ENCODE assay signal across 8 mouse cellular contexts in the genomic region with DNA sequence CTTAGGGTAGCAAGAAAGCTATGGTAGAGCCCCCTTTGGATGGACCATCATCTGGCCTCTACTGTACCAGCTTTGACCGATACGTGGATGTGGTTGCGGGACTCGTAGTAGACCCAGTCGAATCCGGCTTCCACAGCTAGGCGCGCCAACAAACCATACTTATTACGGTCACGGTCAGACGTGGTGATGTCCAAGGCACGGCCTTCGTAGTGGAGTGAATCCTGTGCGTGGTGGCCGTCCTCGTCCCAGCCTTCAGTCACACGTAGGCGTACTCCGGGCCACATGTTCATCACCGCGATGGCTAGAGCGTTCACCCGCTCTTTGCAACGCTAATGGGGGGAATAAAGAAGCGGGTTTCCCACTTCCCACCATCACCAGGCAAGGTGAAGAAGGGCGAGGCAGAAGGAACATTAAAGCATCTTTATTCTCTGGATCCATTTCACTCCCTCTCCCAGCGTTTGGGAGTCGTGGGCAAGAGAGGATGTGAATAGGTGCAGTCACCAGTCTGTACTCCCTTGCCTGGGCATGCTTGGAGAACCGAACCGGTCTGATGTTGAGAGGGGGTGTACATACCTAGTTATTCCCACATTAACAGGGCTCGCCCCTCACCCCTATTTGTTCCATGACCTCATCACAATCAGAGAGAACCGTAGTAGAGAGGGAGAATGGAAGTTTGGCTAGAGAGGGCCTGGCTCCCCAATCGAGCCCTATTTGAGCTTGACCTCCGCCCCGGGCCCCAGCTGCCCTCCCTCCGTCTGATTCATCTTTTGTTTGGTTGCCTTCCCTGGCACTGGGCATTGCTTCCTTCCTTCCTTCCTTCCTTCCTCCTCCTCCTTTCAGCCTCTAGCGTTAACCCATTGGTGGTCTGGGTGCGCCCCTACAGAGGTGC. TPM values are rescaled to one million over a fixed set of nuclear protein-coding genes. Genes with fewer than 3 reads are reported as not detected.
DNase-seq lines count a peak whose midpoint lies in the region; ATAC-seq and TF ChIP-seq lines count a peak whose summit lies in the region.

No protein-coding gene starts in this region.

- 2% methylated on average over 38 of the region's 38 CpGs for WGBS in hindbrain, embryonic 11.5 days
- WGBS in cerebellum, adult 2 months = 50% methylated on average over 38 of the region's 38 CpGs

- H3K4me3 ChIP-seq in bone marrow macrophage, adult 2 months (ENCODE audit: insufficient read depth, low read length) = peak overlapping the region; percentile 62
- peak overlapping the region; percentile 42 for H3K4me3 ChIP-seq in hindbrain, embryonic 11.5 days (ENCODE audit: low read depth, low read length)
- H3K4me3 ChIP-seq in cerebellum, adult 2 months (replicated peaks; ENCODE audit: insufficient read depth, low read depth, low read length) = no peak overlapping the region

- H3K27me3 ChIP-seq in hindbrain, embryonic 11.5 days (ENCODE audit: control insufficient read depth, insufficient read depth, low read length) = peaks cover 80% of the 10 kb centered on the region
- H3K27me3 ChIP-seq in cerebellum, adult 2 months (ENCODE audit: control insufficient read depth, insufficient read depth, low read length) = peaks cover 1% of the 10 kb centered on the region; the same call in 1 of the 2 replicates

- no peak for ATAC-seq in hindbrain, embryonic 11.5 days (ENCODE audit: low FRiP score)

- no peak overlapping the region for H3K27ac ChIP-seq in bone marrow macrophage, adult 2 months (ENCODE audit: insufficient read depth, low read depth, low read length)
- no peak overlapping the region for H3K27ac ChIP-seq in hindbrain, embryonic 11.5 days (ENCODE audit: low read depth, low read length)
- no peak overlapping the region for H3K27ac ChIP-seq in cerebellum, adult 2 months (ENCODE audit: insufficient read depth, low read length)

- peak overlapping the region; percentile 94 for H3K4me2 ChIP-seq in hindbrain, embryonic 11.5 days (replicated peaks; ENCODE audit: low read depth, low read length)

- peak; percentile 35 for DNase-seq in adrenal gland, postnatal 10 days
- DNase-seq in adrenal gland, adult 2 months = no peak
- DNase-seq in hindbrain, embryonic 11.5 days (ENCODE audit: low spot score) = peak; percentile 65
- peak; percentile 65 for DNase-seq in lung, postnatal 10 days
- DNase-seq in cerebellum, adult 2 months = no peak
- DNase-seq in cerebellum, adult 11-12 months = no peak
- no peak for DNase-seq in urinary bladder, adult 18-20 months (ENCODE audit: low spot score in 2 of 2)

- H3K36me3 ChIP-seq in hindbrain, embryonic 11.5 days (ENCODE audit: control insufficient read depth, insufficient read depth, low read length) = no peaks in the 10 kb centered on the region

- TF ChIP-seq POLR2A in bone marrow macrophage, adult 2 months (IDR thresholded peaks at IDR 0.05; ENCODE audit: borderline replicate concordance, low read depth, low read length) = no peak
- TF ChIP-seq POLR2A in cerebellum, adult 2 months (IDR thresholded peaks at IDR 0.05; ENCODE audit: borderline replicate concordance, insufficient read depth, low read length) = no peak

- H3K9me3 ChIP-seq in hindbrain, embryonic 11.5 days (ENCODE audit: control insufficient read depth, low read length) = no peaks in the 10 kb centered on the region

- peaks cover 2% of the 10 kb centered on the region; the same call in 1 of the 2 replicates for H3K4me1 ChIP-seq in bone marrow macrophage, adult 2 months (ENCODE audit: control insufficient read depth, insufficient read depth, low read length)
- H3K4me1 ChIP-seq in hindbrain, embryonic 11.5 days (replicated peaks; ENCODE audit: control insufficient read depth, insufficient read depth, low read length) = peaks cover 25% of the 10 kb centered on the region
- H3K4me1 ChIP-seq in cerebellum, adult 2 months (ENCODE audit: control insufficient read depth, insufficient read depth, low read length) = peaks cover 6% of the 10 kb centered on the region

- TF ChIP-seq CTCF in bone marrow macrophage, adult 2 months (IDR thresholded peaks at IDR 0.05; ENCODE audit: low read depth, low read length) = no peak
- TF ChIP-seq CTCF in cerebellum, adult 2 months (IDR thresholded peaks at IDR 0.05; ENCODE audit: borderline replicate concordance, insufficient read depth, low read depth, low read length) = no peak

- H3K9ac ChIP-seq in hindbrain, embryonic 11.5 days (ENCODE audit: low read depth, low read length) = peak overlapping the region; percentile 59; the same call in 1 of the 2 replicates

RNA-seq across cellular contexts. Expression of gene Rhebl1, which starts 0.7 kb away (rescaled TPM):
- 1 to 10 TPM; 2.6 to 4.5 TPM for total RNA-seq in adrenal gland, postnatal 10 days (2021)
- 1 to 10 TPM in 1 of 2 experiments, under 1 TPM in 1; 0.69 to 3.6 TPM for total RNA-seq in adrenal gland, adult 2 months (2021)
- 1.3 and 2.0 TPM in 2 replicates for polyA plus RNA-seq in adrenal gland, adult 2 months (2012; rRNA removed)
- polyA plus RNA-seq in bone marrow macrophage, adult 2 months (2012; ENCODE audit: insufficient read depth, insufficient read length, missing spikeins) = 9.8 and 11.8 TPM in 2 replicates
- 13.4 and 17.8 TPM in 2 replicates for polyA plus RNA-seq in hindbrain, embryonic 11.5 days (2014; fragmentation: Nextera tagmentation; extraction: Ambion mirVana)
- polyA plus RNA-seq in cerebellum, adult 2 months (2012; rRNA removed) = 18.7 and 19.8 TPM in 2 replicates

RNA-seq across cellular contexts. Expression of gene Dhh, which starts 3.4 kb away (rescaled TPM):
- total RNA-seq in adrenal gland, postnatal 10 days (2021) = 1 to 10 TPM; 2.6 to 3.2 TPM
- total RNA-seq in adrenal gland, adult 2 months (2021) = 1 to 10 TPM; 2.3 to 3.5 TPM
- polyA plus RNA-seq in adrenal gland, adult 2 months (2012; rRNA removed) = 3.1 and 3.8 TPM in 2 replicates
- polyA plus RNA-seq in bone marrow macrophage, adult 2 months (2012; ENCODE audit: insufficient read depth, insufficient read length, missing spikeins) = not detected in 2 replicates
- 0.56 and 0.68 TPM in 2 replicates for polyA plus RNA-seq in hindbrain, embryonic 11.5 days (2014; fragmentation: Nextera tagmentation; extraction: Ambion mirVana)
- polyA plus RNA-seq in cerebellum, adult 2 months (2012; rRNA removed) = 0.07 and 0.10 TPM in 2 replicates

RNA-seq across cellular contexts. Expression of gene Lmbr1l, which starts 23.0 kb away (rescaled TPM):
- total RNA-seq in adrenal gland, postnatal 10 days (2021) = 10 to 100 TPM; 17.7 to 27.7 TPM
- 10 to 100 TPM; 11.5 to 14.2 TPM for total RNA-seq in adrenal gland, adult 2 months (2021)
- 36.3 and 58.5 TPM in 2 replicates for polyA plus RNA-seq in adrenal gland, adult 2 months (2012; rRNA removed)
- polyA plus RNA-seq in bone marrow macrophage, adult 2 months (2012; ENCODE audit: insufficient read depth, insufficient read length, missing spikeins) = 22.0 and 25.7 TPM in 2 replicates
- polyA plus RNA-seq in hindbrain, embryonic 11.5 days (2014; fragmentation: Nextera tagmentation; extraction: Ambion mirVana) = 9.4 and 13.4 TPM in 2 replicates
- polyA plus RNA-seq in cerebellum, adult 2 months (2012; rRNA removed) = 37.5 and 39.7 TPM in 2 replicates

RNA-seq across cellular contexts. Expression of gene Kmt2d, which starts 24.0 kb away (rescaled TPM):
- total RNA-seq in adrenal gland, postnatal 10 days (2021) = 10 to 100 TPM; 47.5 to 64.2 TPM
- 10 to 100 TPM; 36.8 to 58.2 TPM for total RNA-seq in adrenal gland, adult 2 months (2021)
- 21.0 and 22.3 TPM in 2 replicates for polyA plus RNA-seq in adrenal gland, adult 2 months (2012; rRNA removed)
- 69.1 and 75.3 TPM in 2 replicates for polyA plus RNA-seq in bone marrow macrophage, adult 2 months (2012; ENCODE audit: insufficient read depth, insufficient read length, missing spikeins)
- polyA plus RNA-seq in hindbrain, embryonic 11.5 days (2014; fragmentation: Nextera tagmentation; extraction: Ambion mirVana) = 13.7 and 20.5 TPM in 2 replicates
- 49.9 and 52.6 TPM in 2 replicates for polyA plus RNA-seq in cerebellum, adult 2 months (2012; rRNA removed)

RNA-seq across cellular contexts. Expression of gene Tuba1b, which starts 39.4 kb away (rescaled TPM):
- total RNA-seq in adrenal gland, postnatal 10 days (2021) = 100 to 1,000 TPM; 329 to 414 TPM
- 100 to 1,000 TPM; 235 to 261 TPM for total RNA-seq in adrenal gland, adult 2 months (2021)
- polyA plus RNA-seq in adrenal gland, adult 2 months (2012; rRNA removed) = 616 and 725 TPM in 2 replicates
- polyA plus RNA-seq in bone marrow macrophage, adult 2 months (2012; ENCODE audit: insufficient read depth, insufficient read length, missing spikeins) = 872 and 1,013 TPM in 2 replicates
- 1,792 and 1,905 TPM in 2 replicates for polyA plus RNA-seq in hindbrain, embryonic 11.5 days (2014; fragmentation: Nextera tagmentation; extraction: Ambion mirVana)
- 1,352 and 1,359 TPM in 2 replicates for polyA plus RNA-seq in cerebellum, adult 2 months (2012; rRNA removed)

Comparison
In these comparisons a context has a peak if more than half of its experiments do, and no peak if none do; other contexts are left out.
1. DNase-seq: peak in adrenal gland, postnatal 10 days (single experiment), hindbrain, embryonic 11.5 days (single experiment) and lung, postnatal 10 days (single experiment); none in adrenal gland, adult 2 months (single experiment), cerebellum, adult 2 months (0 of 2), cerebellum, adult 11-12 months (single experiment) and urinary bladder, adult 18-20 months (0 of 2).